Mouse (Mus musculus) limb, embryonic 13.5 days (tissue): ENCODE results near the gene Acp7. TPM values are rescaled to one million over a fixed set of nuclear protein-coding genes. Genes with fewer than 3 reads are reported as not detected.
"Not testable (repeated sequence)": the region's sequence is repeated elsewhere in the genome, so short reads cannot be mapped to it uniquely, and the experiment has no call there.

Experiments
- ATAC-seq: fragments of 200-750 bp; cut with Nextera tagmentation; 2 replicates; pipeline ENCODE4 v1.8.0; 2017; ENCODE audit warnings: low read depth, moderate number of reproducible peaks, moderate TSS enrichment; ENCODE audit not compliant: low FRiP score
- H3K27ac ChIP-seq: fragments of 300-500 bp; sonication (generic); 2 replicates; pipeline ENCODE4 v1.5.1; 2015; ENCODE audit warnings: inconsistent platforms, mild to moderate bottlenecking, moderate library complexity
- H3K27me3 ChIP-seq: fragments of 300-500 bp; sonication (generic); 2 replicates; pipeline ENCODE4 v1.6.1; 2015; ENCODE audit warnings: mild to moderate bottlenecking, inconsistent platforms
- H3K36me3 ChIP-seq: fragments of 300-500 bp; sonication (generic); 2 replicates; pipeline ENCODE4 v1.6.1; 2015; ENCODE audit warnings: inconsistent platforms, mild to moderate bottlenecking, moderate library complexity
- H3K4me1 ChIP-seq: fragments of 300-500 bp; sonication (generic); 2 replicates; pipeline ENCODE4 v1.6.1; 2015; ENCODE audit warnings: inconsistent platforms
- H3K4me2 ChIP-seq: fragments of 300-500 bp; sonication (generic); replicated peaks from 2 replicates; pipeline ENCODE4 v1.6.1; 2015; ENCODE audit warnings: inconsistent platforms, mild to moderate bottlenecking, moderate library complexity
- H3K4me3 ChIP-seq: fragments of 300-500 bp; sonication (generic); 2 replicates; pipeline ENCODE4 v1.5.1; 2015; ENCODE audit warnings: moderate library complexity, mild to moderate bottlenecking, inconsistent platforms
- H3K9ac ChIP-seq: fragments of 300-500 bp; sonication (generic); 2 replicates; pipeline ENCODE4 v1.6.1; 2015; ENCODE audit warnings: mild to moderate bottlenecking, inconsistent platforms
- H3K9me3 ChIP-seq: fragments of 300-500 bp; sonication (generic); 2 replicates; pipeline ENCODE4 v1.6.1; 2016; ENCODE audit warnings: inconsistent platforms
- WGBS: fragments of 180-500 bp; shearing (Covaris S2); methylation state at CpG from one replicate; pipeline ENCODE4 v1.1.7; 2015; 5-methylcytosine and 5-hydroxymethylcytosine counted together
- polyA plus RNA-seq: library from polyadenylated mRNA; unstranded; fragments of >200 nt; fragmentation: Nextera tagmentation; extraction: Ambion mirVana; gene quantifications from 2 replicates; pipeline ENCODE4 v1.2.1, GENCODE M21; 2015

The Acp7 gene
- polyA plus RNA-seq, 1 experiment from 2014 or later: not detected

DNA sequence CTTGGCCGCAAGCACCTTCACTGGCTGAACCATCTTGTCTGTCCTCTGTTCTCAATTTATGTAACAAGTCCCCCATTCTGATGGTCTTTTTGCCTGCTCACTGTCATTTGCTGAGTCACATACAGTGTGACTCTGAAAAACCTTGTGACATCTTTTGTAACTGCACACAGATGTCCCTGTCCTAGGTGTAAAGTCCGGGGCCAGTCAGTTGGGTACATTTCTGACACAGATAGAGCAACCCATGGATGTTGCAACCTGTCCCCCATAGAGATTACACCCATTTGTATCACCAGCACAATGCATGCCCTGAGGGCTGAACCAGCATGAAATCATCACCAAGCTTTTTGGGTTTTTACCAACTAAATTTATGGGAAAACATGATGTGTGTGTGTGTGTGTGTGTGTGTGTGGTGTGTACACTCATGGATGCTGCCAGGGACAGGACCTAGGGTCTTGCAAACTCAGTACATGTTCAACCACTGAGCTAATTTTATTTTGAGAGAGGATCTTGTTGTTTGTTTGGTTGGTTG is 14.9 kb upstream of the Acp7 start:
- Histone ChIP-seq H3K9me3 (no peaks in the 10 kb centered on the region), H3K4me3 (no peak overlapping the region), H3K4me2 (no peak overlapping the region), H3K9ac (no peak overlapping the region), H3K27ac (no peak overlapping the region), H3K4me1 (no peaks in the 10 kb centered on the region), H3K36me3 (no peaks in the 10 kb centered on the region), H3K27me3 (no peaks in the 10 kb centered on the region)
- 79% methylated on average over 2 of the region's 2 CpGs for WGBS
- no peak for ATAC-seq

DNA sequence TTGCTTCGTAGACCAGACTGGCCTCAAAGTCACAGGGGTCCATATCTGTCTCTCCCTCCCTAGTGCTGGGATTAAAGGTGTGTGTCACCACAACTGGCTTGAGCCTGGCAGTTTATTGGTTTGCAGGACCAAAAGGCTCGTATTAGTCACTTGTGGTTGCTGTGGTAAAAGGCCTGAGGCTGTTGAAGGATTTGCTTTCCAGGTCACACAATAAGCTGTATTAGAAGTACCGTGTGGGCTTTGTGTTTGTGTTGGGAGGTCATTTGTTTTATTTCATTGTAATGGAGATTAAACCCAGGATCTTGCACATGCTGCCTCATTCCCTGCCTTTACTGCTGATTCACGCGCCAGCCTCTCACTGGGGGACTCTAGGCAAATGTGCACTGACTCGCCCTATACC is 14.2 kb upstream of the Acp7 start:
- no peak for ATAC-seq
- 60% methylated on average over 6 of the region's 6 CpGs for WGBS
- Histone ChIP-seq H3K4me3 (no peak overlapping the region), H3K9ac (no peak overlapping the region), H3K27ac (no peak overlapping the region), H3K4me2 (no peak overlapping the region), H3K4me1 (no peaks in the 10 kb centered on the region), H3K36me3 (no peaks in the 10 kb centered on the region), H3K9me3 (no peaks in the 10 kb centered on the region), H3K27me3 (no peaks in the 10 kb centered on the region)

DNA sequence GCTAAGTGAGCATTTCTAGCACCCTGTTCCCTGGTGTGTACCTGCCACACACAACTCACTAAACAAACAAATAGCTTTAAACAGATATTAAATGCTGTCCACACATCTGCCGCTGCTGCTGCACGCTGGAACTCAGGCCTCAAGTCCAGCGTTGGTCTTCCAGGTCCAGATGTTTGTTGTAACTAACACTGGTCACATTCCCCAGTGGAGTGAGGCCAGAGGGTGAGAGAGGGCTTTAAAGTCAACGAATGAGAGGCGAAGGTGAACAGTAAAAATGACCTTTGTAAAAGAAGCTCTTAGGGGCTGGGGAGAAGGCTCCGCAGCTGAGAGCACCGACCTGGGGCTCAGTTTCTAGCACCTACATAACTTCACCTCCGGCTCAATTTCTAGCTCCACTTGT is 10.4 kb upstream of the Acp7 start:
- WGBS: 57% methylated on average over 8 of the region's 8 CpGs
- no peak for ATAC-seq
- no peaks in the 10 kb centered on the region for H3K27me3 ChIP-seq
- H3K9me3 ChIP-seq: no peaks in the 10 kb centered on the region
- no peak overlapping the region for H3K27ac ChIP-seq
- H3K4me2 ChIP-seq: no peak overlapping the region
- no peak overlapping the region for H3K9ac ChIP-seq
- no peak overlapping the region for H3K4me3 ChIP-seq
- no peaks in the 10 kb centered on the region for H3K36me3 ChIP-seq
- H3K4me1 ChIP-seq: no peaks in the 10 kb centered on the region

DNA sequence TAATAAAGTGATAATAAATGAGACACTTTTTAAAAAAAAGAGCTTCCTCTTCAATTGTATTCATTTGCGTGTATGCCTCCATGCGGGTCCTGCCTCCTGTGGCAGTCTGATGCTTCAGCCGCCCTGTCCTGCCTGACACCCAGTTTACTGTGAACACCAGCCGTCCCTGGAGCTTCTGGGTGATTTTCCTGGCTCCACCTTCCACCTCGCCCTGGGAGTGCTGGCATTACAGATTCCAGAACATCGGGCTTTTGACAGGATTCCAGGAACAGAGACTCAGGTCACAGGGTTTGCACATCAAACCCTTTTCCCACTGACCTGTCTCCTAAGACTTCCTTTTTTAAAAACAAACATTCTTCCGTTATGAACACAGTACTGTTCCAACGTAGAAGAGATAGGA is 6.4 kb upstream of the Acp7 start:
- WGBS: 14% methylated on average over 8 of the region's 8 CpGs
- H3K27me3 ChIP-seq: peaks cover 5% of the 10 kb centered on the region
- no peak overlapping the region for H3K4me3 ChIP-seq
- H3K4me1 ChIP-seq: no peaks in the 10 kb centered on the region
- H3K27ac ChIP-seq: no peak overlapping the region
- ATAC-seq: no peak
- H3K4me2 ChIP-seq: no peak overlapping the region
- H3K9me3 ChIP-seq: no peaks in the 10 kb centered on the region
- no peak overlapping the region for H3K9ac ChIP-seq
- no peaks in the 10 kb centered on the region for H3K36me3 ChIP-seq

DNA sequence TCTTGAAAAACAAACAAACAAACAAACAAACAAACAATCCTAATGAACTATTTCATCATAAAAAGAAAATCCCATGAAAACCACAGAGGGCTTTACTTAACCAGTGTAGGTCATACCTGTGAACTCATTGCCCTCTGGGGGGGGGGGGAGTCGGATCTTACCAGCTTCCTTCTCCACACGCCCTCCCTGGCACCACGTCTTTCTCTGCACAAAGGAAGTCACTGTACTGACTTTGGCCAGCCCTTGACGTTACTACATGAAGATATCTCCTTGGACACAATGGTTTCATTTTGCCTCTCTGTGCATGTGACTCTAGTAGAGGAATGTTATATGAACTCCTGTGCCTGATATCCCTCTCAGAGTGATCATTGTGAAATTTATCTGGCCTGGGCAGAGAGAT is 3.0 kb upstream of the Acp7 start:
- 60% methylated on average over 4 of the region's 4 CpGs for WGBS
- no peaks in the 10 kb centered on the region for H3K36me3 ChIP-seq
- H3K27ac ChIP-seq: no peak overlapping the region
- ATAC-seq: no peak
- peaks cover 39% of the 10 kb centered on the region for H3K27me3 ChIP-seq
- H3K4me3 ChIP-seq: no peak overlapping the region
- no peak overlapping the region for H3K9ac ChIP-seq
- H3K4me1 ChIP-seq: peaks cover 11% of the 10 kb centered on the region
- H3K4me2 ChIP-seq: no peak overlapping the region
- no peaks in the 10 kb centered on the region for H3K9me3 ChIP-seq

DNA sequence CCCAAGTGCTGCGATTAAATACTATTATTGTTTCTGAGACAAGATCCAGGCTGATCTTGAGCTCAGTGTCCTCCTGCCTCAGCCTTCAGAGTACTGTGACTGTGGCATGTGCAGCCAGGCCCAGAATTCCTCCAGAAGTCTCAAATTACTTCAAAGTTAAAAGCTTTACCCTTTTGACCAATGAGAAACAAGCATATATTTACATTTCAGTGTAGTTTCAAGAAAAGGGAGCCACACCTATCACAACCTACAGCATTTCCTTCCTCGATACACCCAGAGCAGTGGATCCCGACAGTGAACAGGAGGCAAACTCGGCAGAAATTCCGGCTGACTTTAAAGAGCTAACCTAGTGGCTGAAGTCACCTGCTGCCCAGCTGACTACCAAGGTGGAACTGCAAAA is 6.3 kb downstream of the Acp7 start:
- Histone ChIP-seq H3K36me3 (no peaks in the 10 kb centered on the region), H3K9me3 (no peaks in the 10 kb centered on the region), H3K27me3 (peaks cover 24% of the 10 kb centered on the region), H3K4me2 (no peak overlapping the region), H3K4me1 (peaks cover 1% of the 10 kb centered on the region; the same call in 1 of the 2 replicates), H3K9ac (no peak overlapping the region), H3K27ac (no peak overlapping the region), H3K4me3 (no peak overlapping the region)
- no peak for ATAC-seq
- WGBS: 78% methylated on average over 5 of the region's 5 CpGs

DNA sequence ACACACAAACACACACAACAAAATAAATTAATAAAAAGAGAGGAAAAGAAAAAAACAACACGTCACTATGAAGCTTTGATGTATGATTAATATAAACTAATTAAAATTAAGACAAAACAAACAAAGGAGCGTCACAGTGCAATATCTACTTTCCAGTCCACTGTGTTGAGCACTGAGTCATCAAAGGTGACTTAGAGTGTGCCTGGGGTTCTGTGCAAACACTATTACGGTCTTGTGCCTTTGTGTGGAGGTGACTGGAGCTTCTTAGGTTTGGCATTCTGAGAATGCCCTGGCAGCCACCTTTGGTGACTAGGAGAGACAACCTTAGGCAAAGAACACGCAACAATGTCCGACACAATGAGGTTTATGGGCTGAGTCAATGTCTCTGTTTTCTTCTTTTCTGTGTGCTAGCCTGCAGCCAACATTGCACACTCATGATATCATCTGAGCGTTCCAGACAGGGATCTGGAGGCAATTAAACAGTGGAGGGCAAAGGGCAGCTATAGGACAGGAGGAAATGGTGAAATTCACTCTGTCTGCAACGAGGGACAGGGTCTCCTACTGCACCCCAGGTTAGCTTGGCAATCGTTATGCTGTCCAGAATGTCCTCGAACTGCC is 11.9 kb downstream of the Acp7 start:
- Histone ChIP-seq H3K4me1 (0 out of 2 replicates have a peak, but pooled peaks cover 4% of the 10 kb centered on the region), H3K4me2 (no peak overlapping the region), H3K27ac (no peak overlapping the region), H3K4me3 (no peak overlapping the region), H3K9me3 (no peaks in the 10 kb centered on the region), H3K9ac (no peak overlapping the region), H3K27me3 (no peaks in the 10 kb centered on the region), H3K36me3 (no peaks in the 10 kb centered on the region)
- no peak for ATAC-seq
- WGBS: 44% methylated on average over 9 of the region's 9 CpGs

DNA sequence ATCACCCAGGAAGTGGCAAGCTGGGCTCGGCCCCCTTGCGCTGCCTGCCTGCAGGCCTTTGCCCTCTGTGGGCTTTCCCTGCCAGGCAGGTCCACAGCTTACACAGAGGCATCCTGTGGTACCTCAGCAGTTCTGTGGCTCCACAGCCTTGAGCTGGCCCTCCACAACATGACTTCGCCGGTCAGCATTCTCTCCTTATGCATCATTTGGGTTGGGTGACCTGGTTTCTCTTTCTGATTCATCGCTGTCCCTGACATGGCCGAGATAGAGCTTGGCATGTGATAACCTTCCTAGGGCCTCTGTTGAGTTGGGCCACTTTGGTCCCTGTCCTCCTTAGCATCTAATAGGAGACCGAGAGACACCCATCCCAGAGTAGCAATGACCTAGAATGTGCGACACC is 25.2 kb downstream of the Acp7 start:
- Histone ChIP-seq H3K36me3 (no peaks in the 10 kb centered on the region), H3K27ac (no peak overlapping the region), H3K9ac (no peak overlapping the region), H3K9me3 (no peaks in the 10 kb centered on the region), H3K27me3 (no peaks in the 10 kb centered on the region), H3K4me3 (no peak overlapping the region), H3K4me2 (no peak overlapping the region), H3K4me1 (peaks cover 6% of the 10 kb centered on the region)
- 90% methylated on average over 8 of the region's 8 CpGs for WGBS
- ATAC-seq: no peak

DNA sequence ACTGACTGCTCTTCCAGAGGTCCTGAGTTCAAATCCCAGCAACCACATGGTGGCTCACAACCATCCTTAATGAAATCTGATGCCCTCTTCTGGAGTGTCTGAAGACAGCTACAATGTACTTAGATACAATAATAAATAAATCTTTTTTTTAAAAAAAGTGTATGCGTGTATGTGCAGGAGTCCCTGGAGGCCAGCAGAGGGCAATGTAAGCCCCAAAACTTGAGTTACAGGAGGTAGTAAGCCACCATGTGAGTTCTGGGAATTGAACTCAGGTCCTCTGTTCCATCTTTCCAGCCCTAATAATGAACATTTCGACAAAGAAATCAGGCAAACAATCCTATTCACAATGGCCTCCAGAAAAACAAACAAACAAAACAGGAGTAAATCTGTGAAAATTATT is 27.3 kb downstream of the Acp7 start:
- H3K9me3 ChIP-seq, H3K4me2 ChIP-seq, H3K4me1 ChIP-seq, H3K36me3 ChIP-seq, H3K27me3 ChIP-seq, H3K4me3 ChIP-seq, H3K27ac ChIP-seq, H3K9ac ChIP-seq, ATAC-seq: not testable (repeated sequence)
- 93% methylated on average over 2 of the region's 2 CpGs for WGBS

DNA sequence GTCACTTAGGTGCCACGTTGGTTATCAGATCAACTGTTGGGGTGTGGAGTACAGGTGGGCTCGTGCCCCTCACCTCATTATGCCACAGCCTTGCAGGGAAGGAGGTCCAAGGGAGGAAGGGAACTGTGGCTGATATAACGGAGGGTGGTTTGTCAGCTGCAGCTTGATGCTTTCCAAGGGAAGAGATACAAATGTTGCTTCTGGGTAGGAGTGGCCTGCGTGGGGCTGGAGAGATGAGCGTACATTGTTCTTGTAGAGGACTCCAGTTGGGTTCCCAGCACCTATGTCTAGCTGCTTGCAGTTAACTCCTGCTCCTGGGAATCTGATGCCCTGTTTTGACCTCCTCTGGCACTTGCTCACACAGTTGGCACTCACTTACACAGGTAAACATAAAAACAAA is 28.0 kb downstream of the Acp7 start:
- H3K36me3 ChIP-seq: no peaks in the 10 kb centered on the region
- no peak overlapping the region for H3K4me2 ChIP-seq
- no peak for ATAC-seq
- WGBS: 77% methylated on average over 5 of the region's 5 CpGs
- no peak overlapping the region for H3K27ac ChIP-seq
- H3K4me3 ChIP-seq: no peak overlapping the region
- H3K4me1 ChIP-seq: peaks cover 13% of the 10 kb centered on the region
- H3K9ac ChIP-seq: 0 out of 2 replicates have a peak overlapping the region, but pooled peaks have one; percentile 25
- H3K27me3 ChIP-seq: no peaks in the 10 kb centered on the region
- no peaks in the 10 kb centered on the region for H3K9me3 ChIP-seq

DNA sequence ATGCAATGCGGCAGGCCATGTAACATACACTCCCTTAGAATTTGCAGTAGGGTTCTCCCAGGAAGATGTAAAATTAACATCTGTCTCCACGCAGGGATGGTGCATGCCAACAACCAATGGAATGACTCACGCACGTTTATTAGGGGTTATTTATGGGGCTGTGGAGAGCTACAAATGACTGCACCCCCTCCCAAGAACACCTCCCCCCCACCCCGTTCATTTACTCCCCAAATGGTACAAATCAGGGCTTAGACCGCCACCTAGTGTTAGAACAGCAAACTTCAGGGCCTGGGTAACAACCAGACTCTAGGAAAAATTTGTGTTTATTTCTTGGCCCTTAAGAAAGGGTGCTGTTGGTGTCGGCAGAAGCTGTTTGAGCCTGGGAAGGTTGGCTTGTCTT is 29.5 kb downstream of the Acp7 start:
- peaks cover 21% of the 10 kb centered on the region for H3K4me1 ChIP-seq
- H3K4me3 ChIP-seq: no peak overlapping the region
- H3K27me3 ChIP-seq: no peaks in the 10 kb centered on the region
- peak overlapping the region; percentile 30; the same call in 1 of the 2 replicates for H3K4me2 ChIP-seq
- WGBS: 13% methylated on average over 7 of the region's 7 CpGs
- 0 out of 2 replicates have a peak overlapping the region, but pooled peaks have one; percentile 39 for H3K27ac ChIP-seq
- no peaks in the 10 kb centered on the region for H3K36me3 ChIP-seq
- no peaks in the 10 kb centered on the region for H3K9me3 ChIP-seq
- no peak overlapping the region for H3K9ac ChIP-seq
- ATAC-seq: no peak

DNA sequence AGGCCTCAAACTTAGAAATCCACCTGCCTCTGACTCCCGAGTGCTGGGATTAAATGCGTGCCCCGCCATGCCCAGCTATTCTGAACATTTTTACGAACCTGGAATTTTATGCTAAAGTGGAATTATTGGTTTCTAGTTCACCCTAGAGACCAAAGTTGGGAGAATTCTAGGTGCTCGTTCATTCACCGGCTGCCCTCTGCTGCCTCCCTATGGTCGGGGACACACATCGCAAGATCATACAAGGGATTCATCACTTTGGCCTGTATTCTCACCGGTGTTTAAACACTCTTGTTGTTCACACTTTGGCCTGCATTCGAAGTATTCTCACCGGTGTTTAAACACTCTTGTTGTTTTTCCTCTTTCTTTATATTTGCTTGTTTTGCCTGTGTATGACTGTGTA is 30.1 kb downstream of the Acp7 start:
- no peak overlapping the region for H3K9ac ChIP-seq
- H3K27ac ChIP-seq: peak overlapping the region; percentile 39; the same call in 1 of the 2 replicates
- H3K36me3 ChIP-seq: no peaks in the 10 kb centered on the region
- H3K4me2 ChIP-seq: no peak overlapping the region
- no peaks in the 10 kb centered on the region for H3K27me3 ChIP-seq
- H3K4me1 ChIP-seq: peaks cover 27% of the 10 kb centered on the region
- H3K9me3 ChIP-seq: no peaks in the 10 kb centered on the region
- no peak for ATAC-seq
- 13% methylated on average over 11 of the region's 11 CpGs for WGBS
- no peak overlapping the region for H3K4me3 ChIP-seq

DNA sequence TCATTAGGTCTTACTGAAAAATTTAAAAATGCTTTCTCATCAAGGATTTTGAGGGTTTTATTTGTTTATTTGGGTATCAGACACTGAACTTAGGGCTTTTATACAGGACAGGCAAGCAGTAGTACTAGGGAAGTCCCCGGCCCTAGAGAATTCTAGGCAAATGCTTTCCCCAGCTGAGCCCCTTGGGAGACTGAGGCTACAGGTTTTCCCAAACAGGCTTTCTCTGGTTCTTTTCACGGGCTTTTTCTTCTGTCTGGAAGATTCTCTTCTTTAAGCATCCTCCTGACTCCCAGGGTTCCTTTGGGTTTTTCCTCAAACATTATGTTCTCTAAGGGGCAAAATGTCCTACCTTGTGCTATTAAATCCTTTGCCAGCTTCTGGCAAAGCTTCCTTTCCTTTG is 32.2 kb downstream of the Acp7 start:
- H3K4me1 ChIP-seq: peaks cover 48% of the 10 kb centered on the region
- ATAC-seq: no peak
- H3K4me2 ChIP-seq: no peak overlapping the region; the same call in 1 of the 2 replicates
- H3K27ac ChIP-seq: no peak overlapping the region
- H3K27me3 ChIP-seq: no peaks in the 10 kb centered on the region
- 64% methylated on average over 2 of the region's 2 CpGs for WGBS
- H3K9me3 ChIP-seq: no peaks in the 10 kb centered on the region
- H3K36me3 ChIP-seq: peaks cover 6% of the 10 kb centered on the region; the same call in 1 of the 2 replicates
- no peak overlapping the region for H3K9ac ChIP-seq
- H3K4me3 ChIP-seq: no peak overlapping the region
